Comparison of ENCODE assay signal across 8 mouse cellular contexts in the genomic region with DNA sequence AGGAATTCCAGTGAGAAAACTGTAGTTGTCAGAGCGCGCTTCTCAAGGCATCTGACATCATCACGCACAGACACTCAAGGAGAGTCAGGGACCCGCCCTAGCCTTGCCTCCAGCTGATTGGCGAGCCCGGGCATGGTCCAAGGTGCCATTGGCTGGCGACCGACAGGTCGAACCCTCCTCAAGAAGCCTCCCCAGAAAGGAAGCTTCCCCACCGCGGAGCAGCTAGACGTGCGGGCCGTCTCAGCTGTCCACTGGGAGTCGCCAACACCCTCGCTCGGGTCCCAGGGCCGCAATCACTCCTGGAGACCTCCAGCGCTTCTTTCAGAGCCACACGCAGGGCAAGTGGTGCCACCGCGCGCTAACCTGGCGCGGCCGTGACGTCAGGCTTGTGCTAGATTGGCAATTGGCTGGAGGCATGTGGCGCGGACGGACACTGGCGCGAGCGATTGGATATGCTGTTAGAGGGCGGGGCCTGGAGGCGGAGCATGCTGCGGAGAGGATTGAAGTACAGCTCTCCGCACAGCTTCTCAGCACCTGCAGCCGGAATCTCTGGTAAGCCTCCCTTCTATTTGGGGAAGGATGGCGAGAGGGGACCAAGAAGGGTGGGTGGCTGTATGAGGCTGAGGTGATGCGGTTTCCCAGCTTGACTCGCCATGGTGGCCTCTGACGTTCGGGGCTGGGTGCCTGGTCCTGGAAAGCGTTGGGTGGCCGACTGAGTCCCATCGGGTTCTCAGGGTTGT. TPM values are rescaled to one million over a fixed set of nuclear protein-coding genes. Genes with fewer than 3 reads are reported as not detected.
DNase-seq lines count a peak whose midpoint lies in the region; ATAC-seq and TF ChIP-seq lines count a peak whose summit lies in the region.

Gene Idi1 (plus strand): TSS at position 57 of the 740 bp plus-strand sequence.

- peaks cover 30% of the 10 kb centered on the region for H3K36me3 ChIP-seq in hindbrain, embryonic 10.5 days
- H3K36me3 ChIP-seq in lung, postnatal 0 days (ENCODE audit: insufficient read depth, low read length) = 0 out of 2 replicates have a peak, but pooled peaks cover 3% of the 10 kb centered on the region

- peak within 1 kb of the TSS; percentile 82 for H3K4me3 ChIP-seq in hindbrain, embryonic 10.5 days
- peak within 1 kb of the TSS; percentile 82 for H3K4me3 ChIP-seq in lung, postnatal 0 days (ENCODE audit: low read depth, low read length)

- TF ChIP-seq CTCF in lung, postnatal 0 days (IDR thresholded peaks at IDR 0.05) = peak; percentile 25

- peak within 1 kb of the TSS; percentile 62 for H3K4me2 ChIP-seq in lung, postnatal 0 days (replicated peaks; ENCODE audit: low read depth, low read length)

- peak within 1 kb of the TSS; percentile 69 for H3K9ac ChIP-seq in lung, postnatal 0 days (replicated peaks; ENCODE audit: low read depth)

- no peak for TF ChIP-seq EP300 in lung, postnatal 0 days (IDR thresholded peaks at IDR 0.05)

- H3K27ac ChIP-seq in hindbrain, embryonic 10.5 days = peak within 1 kb of the TSS; percentile 99
- H3K27ac ChIP-seq in lung, postnatal 0 days (ENCODE audit: low read length) = peak within 1 kb of the TSS; percentile 93

- WGBS in hindbrain, embryonic 10.5 days = under 1% methylated on average over 46 of the region's 46 CpGs
- 0% methylated on average over 46 of the region's 46 CpGs for WGBS in lung, postnatal 0 days

- no peaks in the 10 kb centered on the region for H3K27me3 ChIP-seq in hindbrain, embryonic 10.5 days (ENCODE audit: insufficient read depth, poor library complexity, severe bottlenecking)
- H3K27me3 ChIP-seq in lung, postnatal 0 days (replicated peaks; ENCODE audit: insufficient read depth, low read length) = no peaks in the 10 kb centered on the region

- H3K9me3 ChIP-seq in hindbrain, embryonic 10.5 days = no peaks in the 10 kb centered on the region
- H3K9me3 ChIP-seq in lung, postnatal 0 days (ENCODE audit: low read length) = no peaks in the 10 kb centered on the region

- peaks cover 19% of the 10 kb centered on the region for H3K4me1 ChIP-seq in hindbrain, embryonic 10.5 days (replicated peaks)
- 0 out of 2 replicates have a peak, but pooled peaks cover 4% of the 10 kb centered on the region for H3K4me1 ChIP-seq in lung, postnatal 0 days (ENCODE audit: insufficient read depth, low read depth, low read length)

- ATAC-seq in frontal cortex, adult (ENCODE audit: low TSS enrichment) = peak; percentile 98
- ATAC-seq in lung, postnatal 0 days = peak; percentile 99

- DNase-seq in MEL-GATA-1-ER (ENCODE audit: extremely low read depth, low read depth) = peak; percentile 92
- DNase-seq in cerebellum, adult 8-10 months = peak; percentile 99
- DNase-seq in hindbrain, embryonic 10.5 days (ENCODE audit: low spot score) = peak; percentile 98
- DNase-seq in layer of hippocampus, adult 9-11 months = peak; percentile 98
- peak; percentile 99 for DNase-seq in lung, postnatal 0 days (ENCODE audit: low spot score)
- peak; percentile 88 for DNase-seq in ovary, postnatal 14 days (ENCODE audit: low spot score)
- DNase-seq in thymus, postnatal 14 days = peak; percentile 97

RNA-seq across cellular contexts. Expression of gene Idi1, which starts in this region (rescaled TPM):
- 122 and 154 TPM in 2 replicates for polyA plus RNA-seq in hindbrain, embryonic 10.5 days (2016; fragmentation: Nextera tagmentation; extraction: Ambion mirVana)
- polyA plus RNA-seq in lung, postnatal 0 days (2015; fragmentation: Nextera tagmentation; extraction: Ambion mirVana) = 63.6 and 73.2 TPM in 2 replicates

Comparison
In these comparisons a context has a peak if more than half of its experiments do, and no peak if none do; other contexts are left out.
1. Peak in every context shown above with its lines: DNase-seq, ATAC-seq, H3K4me3 ChIP-seq and H3K27ac ChIP-seq.